Mouse (Mus musculus) stomach, embryonic 16.5 days (tissue): ENCODE measurements around the gene Eps8l2. TPM values are rescaled to one million over a fixed set of nuclear protein-coding genes. Genes with fewer than 3 reads are reported as not detected.

Experiments
- ATAC-seq: fragments of 200-750 bp; cut with Nextera tagmentation; 2 replicates; pipeline ENCODE4 v1.8.0; 2017; ENCODE audit warnings: moderate number of reproducible peaks, moderate TSS enrichment; ENCODE audit not compliant: insufficient read depth, low FRiP score
- H3K27ac ChIP-seq: fragments of 300-500 bp; sonication (generic); 2 replicates; pipeline ENCODE4 v1.5.1; 2014; ENCODE audit warnings: low read length
- H3K27me3 ChIP-seq: fragments of 300-500 bp; sonication (generic); 2 replicates; pipeline ENCODE4 v1.6.1; 2014; ENCODE audit warnings: low read length, control low read depth, mixed read lengths; ENCODE audit not compliant: control insufficient read depth, insufficient read depth
- H3K36me3 ChIP-seq: fragments of 300-500 bp; sonication (generic); 2 replicates; pipeline ENCODE4 v1.6.1; 2014; ENCODE audit warnings: low read length; ENCODE audit not compliant: control insufficient read depth, insufficient read depth
- H3K4me1 ChIP-seq: fragments of 300-500 bp; sonication (generic); 2 replicates; pipeline ENCODE4 v1.6.1; 2014; ENCODE audit warnings: low read length, control low read depth, mixed read lengths; ENCODE audit not compliant: control insufficient read depth, insufficient read depth
- H3K4me2 ChIP-seq: fragments of 300-500 bp; sonication (generic); 2 replicates; pipeline ENCODE4 v1.6.1; 2014; ENCODE audit warnings: low read depth, low read length, mixed read lengths
- H3K4me3 ChIP-seq: fragments of 300-500 bp; sonication (generic); replicated peaks from 2 replicates; pipeline ENCODE4 v1.5.1; 2014; ENCODE audit warnings: mild to moderate bottlenecking, low read length
- H3K9ac ChIP-seq: fragments of 300-500 bp; sonication (generic); 2 replicates; pipeline ENCODE4 v1.6.1; 2014; ENCODE audit warnings: low read length
- H3K9me3 ChIP-seq: fragments of 300-500 bp; sonication (generic); replicated peaks from 2 replicates; pipeline ENCODE4 v1.6.1; 2016; ENCODE audit warnings: low read length, control low read depth; ENCODE audit not compliant: control insufficient read depth
- WGBS: fragments of 180-500 bp; shearing (Covaris S2); extraction: QIAGEN DNeasy Blood & Tissue Kit; methylation state at CpG from one replicate; pipeline ENCODE4 v1.1.7; 2014; 5-methylcytosine and 5-hydroxymethylcytosine counted together
- polyA plus RNA-seq: library from polyadenylated mRNA; unstranded; fragments of >200 nt; fragmentation: Nextera tagmentation; extraction: Ambion mirVana; gene quantifications from 2 replicates; pipeline ENCODE4 v1.2.1, GENCODE M21; 2015

Gene Eps8l2
- polyA plus RNA-seq, 1 experiment from 2014 or later = 79.4 TPM

- no peaks in the 10 kb centered on the region for H3K27me3 ChIP-seq
- WGBS = under 1% methylated on average over 105 of the region's 105 CpGs
- ATAC-seq = peak; percentile 96
These were observed 11.0 kb upstream of the Eps8l2 start, which contains the start of the genes Deaf1 and Tmem80 for GRCm38 (mm10) chr7:141327469-141328372. Gene Deaf1, minus strand, starts transcription at chr7:141327690. Gene Tmem80, plus strand, starts transcription at chr7:141327739.

GRCm38 (mm10) chr7:141328373-141328990 is 10.2 kb upstream of the Eps8l2 start:
- Histone ChIP-seq H3K4me3 (peak overlapping the region; percentile 74), H3K4me2 (peak overlapping the region; percentile 89), H3K4me1 (peaks cover 22% of the 10 kb centered on the region), H3K36me3 (0 out of 2 replicates have a peak, but pooled peaks cover 5% of the 10 kb centered on the region), H3K9ac (peak overlapping the region; percentile 99), H3K27me3 (no peaks in the 10 kb centered on the region), H3K27ac (peak overlapping the region; percentile 100), H3K9me3 (no peaks in the 10 kb centered on the region)
- WGBS = 11% methylated on average over 24 of the region's 24 CpGs
- ATAC-seq = peak; percentile 0; the same call in 1 of the 2 replicates

More at GRCm38 (mm10) chr7:141327469-141328372, 11.0 kb upstream of the Eps8l2 start, which contains the start of the genes Deaf1 and Tmem80:
- Histone ChIP-seq H3K9ac (peak within 1 kb of the TSS; percentile 99), H3K9me3 (no peaks in the 10 kb centered on the region), H3K27ac (peak within 1 kb of the TSS; percentile 100), H3K4me2 (peak within 1 kb of the TSS; percentile 89), H3K4me3 (peak within 1 kb of the TSS; percentile 74), H3K36me3 (no peaks in the 10 kb centered on the region), H3K4me1 (peaks cover 22% of the 10 kb centered on the region)

DNA sequence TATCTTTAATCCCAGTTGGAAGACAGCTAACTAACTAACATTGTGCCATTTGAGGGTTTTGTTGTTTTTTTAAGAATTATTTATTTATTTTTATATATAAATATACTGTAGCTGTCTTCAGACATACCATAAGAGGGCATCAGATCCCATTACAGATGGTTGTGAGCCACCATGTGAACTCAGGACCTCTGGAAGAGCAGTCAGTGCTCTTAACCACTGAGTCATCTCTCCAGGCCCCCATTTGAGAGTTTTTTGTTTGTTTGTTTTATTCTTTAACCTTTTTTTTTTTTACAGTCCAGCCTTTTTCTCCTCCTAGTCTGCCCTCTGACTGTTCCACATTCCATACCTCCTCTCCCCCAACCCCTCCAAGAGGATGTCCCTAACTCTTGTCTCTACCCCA is 8.0 kb upstream of the Eps8l2 start:
- Histone ChIP-seq H3K9ac (no peak overlapping the region), H3K4me2 (no peak overlapping the region)

GRCm38 (mm10) chr7:141331990-141332389 is 6.7 kb upstream of the Eps8l2 start:
- Histone ChIP-seq H3K4me2 (no peak overlapping the region), H3K4me1 (peaks cover 7% of the 10 kb centered on the region), H3K27ac (no peak overlapping the region), H3K9me3 (no peaks in the 10 kb centered on the region), H3K4me3 (no peak overlapping the region), H3K9ac (peak overlapping the region; percentile 27; the same call in 1 of the 2 replicates), H3K27me3 (no peaks in the 10 kb centered on the region), H3K36me3 (0 out of 2 replicates have a peak, but pooled peaks cover 5% of the 10 kb centered on the region)
- WGBS = 73% methylated on average over 6 of the region's 6 CpGs
- ATAC-seq = no peak

More for the DNA sequence above, 8.0 kb upstream of the Eps8l2 start:
- Histone ChIP-seq H3K27ac (no peak overlapping the region), H3K9me3 (no peaks in the 10 kb centered on the region), H3K36me3 (0 out of 2 replicates have a peak, but pooled peaks cover 5% of the 10 kb centered on the region), H3K4me3 (no peak overlapping the region), H3K4me1 (peaks cover 19% of the 10 kb centered on the region), H3K27me3 (no peaks in the 10 kb centered on the region)
- no peak for ATAC-seq

DNA sequence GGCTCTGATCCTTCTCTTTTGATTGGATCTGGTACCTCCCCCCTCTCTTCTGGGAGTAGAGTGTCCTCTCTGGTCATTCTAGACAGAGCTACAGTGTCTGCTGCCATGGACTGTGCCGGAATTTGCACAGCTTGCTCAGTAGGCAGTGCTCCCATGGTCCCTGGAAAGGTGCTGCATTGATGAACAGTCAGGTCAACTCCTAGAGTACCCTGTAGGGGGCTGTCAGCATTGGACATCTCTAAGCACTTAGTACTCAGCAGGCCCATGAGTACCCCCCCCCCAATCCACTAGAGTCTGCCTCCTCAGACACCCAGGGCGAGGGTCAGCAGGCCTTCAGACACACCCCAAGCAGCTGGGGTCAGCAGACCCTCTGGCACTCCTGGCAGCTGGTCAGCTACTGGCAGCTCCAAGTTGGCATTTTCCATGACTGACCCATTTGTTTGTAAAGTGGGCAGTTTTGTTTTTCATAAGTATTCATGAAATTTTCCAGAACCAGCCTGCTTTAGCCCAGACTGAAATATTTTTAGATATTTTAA is 3.6 kb upstream of the Eps8l2 start:
- Histone ChIP-seq H3K9me3 (no peaks in the 10 kb centered on the region), H3K9ac (no peak overlapping the region), H3K27me3 (no peaks in the 10 kb centered on the region), H3K27ac (no peak overlapping the region), H3K36me3 (0 out of 2 replicates have a peak, but pooled peaks cover 5% of the 10 kb centered on the region), H3K4me1 (peaks cover 15% of the 10 kb centered on the region), H3K4me2 (no peak overlapping the region), H3K4me3 (no peak overlapping the region)
- no peak for ATAC-seq
- WGBS = 82% methylated on average over 2 of the region's 2 CpGs

DNA sequence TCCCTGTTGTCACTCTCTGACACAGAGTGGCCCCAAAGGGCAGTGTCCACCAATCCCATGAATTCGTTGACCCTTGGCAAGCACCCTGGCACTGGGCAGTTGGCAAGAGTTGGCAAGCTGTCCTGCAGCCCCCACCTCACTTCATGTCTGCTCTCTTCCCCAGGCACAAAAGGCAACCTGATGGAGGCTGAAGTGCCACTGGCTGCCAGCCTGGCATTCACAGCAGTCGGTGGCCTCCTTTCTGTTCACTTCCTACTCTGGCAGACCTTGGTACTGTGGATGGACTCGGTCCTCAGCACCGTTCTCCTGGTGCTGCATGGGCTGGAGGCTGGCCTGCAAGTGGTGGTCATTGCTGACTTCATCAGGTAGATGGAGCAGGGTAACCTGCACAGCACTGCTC is 3.0 kb upstream of the Eps8l2 start:
- no peak overlapping the region for H3K4me3 ChIP-seq
- H3K9ac ChIP-seq = no peak overlapping the region
- no peak for ATAC-seq
- no peaks in the 10 kb centered on the region for H3K27me3 ChIP-seq
- no peaks in the 10 kb centered on the region for H3K9me3 ChIP-seq
- 0 out of 2 replicates have a peak, but pooled peaks cover 5% of the 10 kb centered on the region for H3K36me3 ChIP-seq
- peaks cover 15% of the 10 kb centered on the region for H3K4me1 ChIP-seq
- WGBS = 87% methylated on average over 4 of the region's 4 CpGs
- H3K4me2 ChIP-seq = no peak overlapping the region
- no peak overlapping the region for H3K27ac ChIP-seq

DNA sequence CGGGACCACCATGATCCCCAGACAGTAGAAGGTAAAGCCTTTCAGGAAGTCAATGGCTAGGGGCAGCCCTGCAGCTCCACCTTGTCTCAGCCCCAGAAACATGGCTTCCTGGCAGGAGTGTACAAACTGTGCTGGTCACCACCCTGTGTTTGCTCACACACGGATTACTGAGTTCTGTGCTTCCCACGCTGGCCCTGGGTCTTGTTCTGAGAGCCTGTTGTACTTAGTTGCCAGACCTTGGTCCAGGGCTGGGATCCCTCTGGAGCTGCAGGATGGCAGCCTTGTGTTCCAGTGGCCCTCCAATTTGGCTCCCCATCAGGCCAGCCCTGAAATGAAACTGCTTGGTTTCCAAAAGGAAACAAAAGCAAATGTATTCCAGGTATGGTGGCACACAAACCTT is 2.4 kb upstream of the Eps8l2 start:
- peaks cover 18% of the 10 kb centered on the region for H3K4me1 ChIP-seq
- no peak overlapping the region for H3K4me3 ChIP-seq
- 74% methylated on average over 3 of the region's 3 CpGs for WGBS
- H3K9me3 ChIP-seq = no peaks in the 10 kb centered on the region
- no peaks in the 10 kb centered on the region for H3K27me3 ChIP-seq
- 0 out of 2 replicates have a peak, but pooled peaks cover 5% of the 10 kb centered on the region for H3K36me3 ChIP-seq
- no peak overlapping the region for H3K4me2 ChIP-seq
- no peak overlapping the region for H3K9ac ChIP-seq
- no peak overlapping the region; the same call in 1 of the 2 replicates for H3K27ac ChIP-seq
- ATAC-seq = no peak

DNA sequence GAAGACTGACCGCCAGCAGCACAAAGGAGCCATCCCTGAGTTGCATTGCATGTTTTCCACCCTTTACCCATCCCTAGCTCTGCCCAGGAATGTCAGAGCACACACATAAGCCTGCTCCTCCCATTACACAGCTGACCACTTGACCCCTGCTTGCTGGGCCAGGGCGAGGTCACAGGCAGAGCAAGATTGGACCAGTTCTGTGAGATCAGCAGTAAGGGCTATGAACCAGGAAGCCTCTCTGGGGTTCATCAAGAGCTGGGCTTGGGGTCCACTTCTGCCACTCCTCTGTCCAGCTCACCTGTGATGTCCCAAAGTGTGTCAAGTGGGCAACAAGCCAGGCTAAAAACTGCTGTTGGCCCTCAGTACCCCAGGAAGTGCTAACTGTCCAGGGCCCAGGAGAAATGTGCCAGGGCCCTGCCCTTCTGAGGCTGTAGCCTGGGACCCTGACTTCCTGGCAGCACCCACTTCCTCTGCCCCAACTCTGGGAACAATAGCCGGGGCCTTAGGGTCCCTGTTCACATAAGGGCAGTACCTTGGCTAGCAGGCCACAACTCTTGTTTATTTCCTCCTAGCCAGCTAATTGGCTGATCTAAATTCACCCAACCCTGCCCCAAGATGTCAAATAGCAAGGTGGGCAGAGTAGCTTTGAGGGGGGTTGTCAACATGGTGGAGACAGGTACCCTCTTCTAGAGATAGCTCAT is 814 bp upstream of the Eps8l2 start:
- Histone ChIP-seq H3K9ac (peak overlapping the region; percentile 79), H3K4me2 (peak overlapping the region; percentile 55), H3K4me1 (peaks cover 21% of the 10 kb centered on the region), H3K27me3 (no peaks in the 10 kb centered on the region), H3K4me3 (peak overlapping the region; percentile 51; the same call in 1 of the 2 replicates), H3K36me3 (0 out of 2 replicates have a peak, but pooled peaks cover 5% of the 10 kb centered on the region), H3K9me3 (no peaks in the 10 kb centered on the region), H3K27ac (peak overlapping the region; percentile 90)
- WGBS = 62% methylated on average over 3 of the region's 3 CpGs
- no peak for ATAC-seq
